Mouse (Mus musculus) midbrain, embryonic 14.5 days (tissue): Measurements from ENCODE around the gene Zpbp. TPM values are rescaled to one million over a fixed set of nuclear protein-coding genes. Genes with fewer than 3 reads are reported as not detected.

Experiments used
- ATAC-seq: fragments of 200-750 bp; cut with Nextera tagmentation; 2 replicates; pipeline ENCODE4 v1.8.0; 2017; ENCODE audit warnings: moderate number of reproducible peaks, moderate library complexity; ENCODE audit not compliant: low FRiP score, low TSS enrichment
- DNase-seq: peaks from one replicate; pipeline ENCODE4 v3.0.0-alpha.2; 2015
- H3K27ac ChIP-seq: fragments of 300-500 bp; sonication (generic); replicated peaks from 2 replicates; pipeline ENCODE4 v1.5.1; 2014; ENCODE audit warnings: mild to moderate bottlenecking, low read depth, low read length, moderate library complexity
- H3K27me3 ChIP-seq: fragments of 300-500 bp; sonication (generic); 2 replicates; pipeline ENCODE4 v1.6.1; 2014; ENCODE audit warnings: low read length, control low read depth, mixed read lengths; ENCODE audit not compliant: control insufficient read depth, insufficient read depth
- H3K36me3 ChIP-seq: fragments of 300-500 bp; sonication (generic); 2 replicates; pipeline ENCODE4 v1.6.1; 2014; ENCODE audit warnings: low read length, control low read depth; ENCODE audit not compliant: control insufficient read depth, insufficient read depth
- H3K4me1 ChIP-seq: fragments of 300-500 bp; sonication (generic); 2 replicates; pipeline ENCODE4 v1.6.1; 2014; ENCODE audit warnings: mild to moderate bottlenecking, antibody characterized with exemption, low read length, control low read depth; ENCODE audit not compliant: control insufficient read depth, insufficient read depth
- H3K4me2 ChIP-seq: fragments of 300-500 bp; sonication (generic); 2 replicates; pipeline ENCODE4 v1.6.1; 2014; ENCODE audit warnings: mild to moderate bottlenecking, low read length, moderate library complexity
- H3K4me3 ChIP-seq: fragments of 300-500 bp; sonication (generic); replicated peaks from 2 replicates; pipeline ENCODE4 v1.5.1; 2014; ENCODE audit warnings: low read depth, low read length
- H3K9ac ChIP-seq: fragments of 300-500 bp; sonication (generic); replicated peaks from 2 replicates; pipeline ENCODE4 v1.6.1; 2014; ENCODE audit warnings: mild to moderate bottlenecking, low read length, moderate library complexity
- H3K9me3 ChIP-seq: fragments of 300-500 bp; sonication (generic); 2 replicates; pipeline ENCODE4 v1.6.1; 2016; ENCODE audit warnings: low read length, control low read depth, mixed read lengths; ENCODE audit not compliant: control insufficient read depth
- WGBS: fragments of 180-500 bp; shearing (Covaris S2); extraction: QIAGEN DNeasy Blood & Tissue Kit; methylation state at CpG from one replicate; pipeline ENCODE4 v1.1.7; 2014; 5-methylcytosine and 5-hydroxymethylcytosine counted together
- polyA plus RNA-seq: library from polyadenylated mRNA; unstranded; fragments of >200 nt; fragmentation: Nextera tagmentation; extraction: Ambion mirVana; gene quantifications from 2 replicates; pipeline ENCODE4 v1.2.1, GENCODE M21; 2014

Gene Zpbp
- polyA plus RNA-seq, 1 experiment from 2014 or later = 1.1 TPM

DNA sequence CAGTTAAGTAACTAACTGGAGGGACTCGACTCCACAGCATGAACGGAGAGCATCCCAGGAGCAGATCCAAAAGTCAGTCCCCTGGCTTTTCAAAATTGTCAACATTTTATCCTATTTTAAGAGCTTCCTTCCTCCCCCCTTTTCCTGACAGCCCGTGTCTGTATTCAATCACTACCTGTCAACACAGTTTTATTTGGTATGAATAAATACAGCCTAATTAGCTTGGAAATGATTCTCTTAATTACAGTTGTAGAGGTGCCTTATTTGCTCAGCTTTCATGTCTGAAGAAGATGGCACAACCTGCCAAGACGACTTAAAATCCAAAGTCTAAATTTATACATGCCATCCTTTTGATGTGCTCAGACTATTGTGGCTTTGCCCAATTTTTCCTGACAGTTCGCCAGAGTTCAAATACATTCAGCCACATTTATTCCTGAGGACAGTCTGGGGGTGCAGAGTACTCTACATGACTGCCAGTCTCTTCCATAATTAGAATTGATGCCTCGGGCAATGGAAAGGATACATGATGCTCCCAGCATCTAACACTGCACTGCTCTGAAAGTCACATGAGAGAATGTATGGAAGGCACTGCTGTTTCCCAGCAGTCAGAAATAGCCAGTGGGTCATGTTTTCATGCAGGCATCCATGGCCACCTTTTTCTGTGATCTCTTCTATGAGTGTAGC is 219.4 kb downstream of the Zpbp start:
- Histone ChIP-seq H3K27ac (no peak overlapping the region), H3K27me3 (no peaks in the 10 kb centered on the region), H3K4me1 (no peaks in the 10 kb centered on the region), H3K4me3 (no peak overlapping the region), H3K9me3 (no peaks in the 10 kb centered on the region), H3K9ac (no peak overlapping the region), H3K4me2 (no peak overlapping the region), H3K36me3 (no peaks in the 10 kb centered on the region)
- ATAC-seq (peak; percentile 69), DNase-seq (peak; percentile 61)
- 62% methylated on average over 6 of the region's 6 CpGs for WGBS

DNA sequence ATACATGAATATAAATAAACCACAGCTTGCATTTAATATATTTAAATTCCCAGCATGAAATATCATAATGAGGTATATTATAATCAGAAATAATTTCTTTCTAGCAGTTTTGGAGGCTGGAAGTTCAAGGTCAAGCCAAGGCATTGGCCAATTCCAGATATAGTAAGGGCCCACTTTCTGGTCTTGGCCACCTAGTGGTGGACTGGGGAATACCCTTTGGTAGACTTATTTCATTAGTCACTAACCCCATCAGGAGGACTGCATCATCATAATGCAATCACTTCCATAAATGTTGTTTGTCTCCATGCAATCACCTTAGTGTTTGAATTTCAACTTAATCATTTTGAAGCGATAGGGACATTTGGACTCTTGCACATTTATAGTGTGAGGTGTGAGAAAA is 222.9 kb downstream of the Zpbp start:
- peak; percentile 14 for DNase-seq
- H3K9ac ChIP-seq = no peak overlapping the region
- H3K36me3 ChIP-seq = no peaks in the 10 kb centered on the region
- H3K4me1 ChIP-seq = no peaks in the 10 kb centered on the region
- H3K9me3 ChIP-seq = no peaks in the 10 kb centered on the region
- no peaks in the 10 kb centered on the region for H3K27me3 ChIP-seq
- WGBS = 81% methylated on average over 1 of the region's 1 CpGs
- H3K4me2 ChIP-seq = no peak overlapping the region
- H3K27ac ChIP-seq = no peak overlapping the region
- ATAC-seq = no peak
- H3K4me3 ChIP-seq = no peak overlapping the region

Other genes starting within 250 kb of the Zpbp start
- gene Spata48, start 314 bp downstream of the Zpbp start, polyA plus RNA-seq = 0.76 and 0.86 TPM in 2 replicates
- not detected in 2 replicates for gene 4930512M02Rik, start 165.4 kb upstream of the Zpbp start, polyA plus RNA-seq
- gene Ikzf1, start 222.6 kb upstream of the Zpbp start, polyA plus RNA-seq = 2.0 and 2.6 TPM in 2 replicates